Mouse (Mus musculus): ENCODE data around the gene Mtmr3.

Mtmr3 gene

GRCm38 (mm10) chr11:4461154-4461553 lies 133.5 kb downstream of the Mtmr3 start:
- peak; percentile 55 to 65 for DNase-seq

DNA sequence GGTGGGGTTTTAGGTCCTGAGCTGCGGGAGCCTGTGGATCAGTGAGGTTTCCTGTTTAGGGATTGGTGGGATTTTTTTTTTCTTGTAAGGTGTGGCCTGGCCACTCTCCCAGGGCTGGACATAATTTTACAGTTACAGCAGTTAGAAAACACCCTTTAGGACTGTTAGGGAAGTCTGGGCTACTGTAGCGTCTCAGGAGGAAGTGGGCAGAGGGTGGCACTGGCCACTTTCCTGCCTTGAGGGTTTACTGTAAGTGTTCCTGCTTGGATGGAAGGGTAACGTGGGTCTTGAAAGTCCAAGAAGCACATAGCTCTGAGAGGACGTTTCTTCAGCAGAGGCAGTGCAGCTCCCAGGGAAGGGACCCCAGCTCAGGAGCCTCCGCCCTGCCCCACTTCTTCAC lies 134.0 kb downstream of the Mtmr3 start:
- no peak for DNase-seq

GRCm38 (mm10) chr11:4454895-4455535 lies 139.6 kb downstream of the Mtmr3 start:
- no peak for DNase-seq

- DNase-seq: no peak
Observed at GRCm38 (mm10) chr11:4452467-4453184, 142.0 kb downstream of the Mtmr3 start.

DNA sequence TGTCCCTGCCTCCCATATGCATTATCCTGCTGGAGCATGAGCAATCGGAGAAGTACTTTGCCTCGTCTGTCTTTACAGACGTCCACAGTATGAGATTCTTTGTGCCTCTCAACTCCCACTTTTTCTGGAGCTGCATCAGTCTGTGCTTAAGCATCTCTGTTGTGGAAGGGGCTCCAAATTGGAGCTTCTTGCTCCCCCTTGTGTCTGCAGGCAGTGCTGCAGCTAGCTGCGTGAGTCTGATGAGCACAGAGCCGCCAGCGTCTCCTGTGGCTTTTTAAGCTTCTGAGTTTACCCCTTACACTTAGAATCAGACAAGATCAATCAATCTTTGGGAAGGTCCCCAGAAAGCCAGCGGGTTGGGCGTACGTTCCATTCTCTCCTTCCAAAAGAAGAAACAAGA lies 143.5 kb downstream of the Mtmr3 start:
- DNase-seq: peak; percentile 82

DNA sequence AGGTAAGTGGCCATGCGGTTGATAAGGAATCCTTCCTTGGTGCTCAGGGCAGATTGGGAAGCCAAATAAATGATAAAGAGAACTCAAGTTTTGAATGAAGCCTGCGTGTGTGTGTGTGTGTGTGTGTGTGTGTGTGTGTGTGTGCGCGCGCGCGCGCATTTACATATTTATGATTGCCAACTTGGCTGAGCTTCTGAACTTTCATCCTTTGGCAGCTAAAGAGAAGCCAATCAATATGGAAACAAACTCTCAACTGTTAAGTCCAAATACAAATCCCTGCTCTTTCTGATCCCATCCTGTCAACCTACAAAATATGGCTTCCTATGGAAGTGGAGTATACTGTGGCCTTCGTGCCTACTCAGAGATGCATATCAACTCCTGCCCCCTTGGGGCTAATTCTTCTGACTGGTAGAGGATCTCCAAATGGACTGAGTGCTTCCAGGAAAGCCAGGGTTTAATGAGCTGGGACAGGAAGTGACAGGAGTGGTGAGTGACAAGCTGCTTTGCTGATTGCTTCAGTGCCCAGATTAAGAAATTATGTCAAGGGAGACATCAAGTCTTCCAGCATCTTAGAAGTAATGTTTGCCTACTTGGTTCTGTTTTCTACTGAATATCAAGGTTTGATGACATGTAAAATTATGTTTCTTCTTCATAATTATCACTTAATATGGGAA lies 148.3 kb downstream of the Mtmr3 start:
- DNase-seq: no peak

- no peak for DNase-seq
Observed at GRCm38 (mm10) chr11:4442280-4442679, 152.4 kb downstream of the Mtmr3 start.

DNA sequence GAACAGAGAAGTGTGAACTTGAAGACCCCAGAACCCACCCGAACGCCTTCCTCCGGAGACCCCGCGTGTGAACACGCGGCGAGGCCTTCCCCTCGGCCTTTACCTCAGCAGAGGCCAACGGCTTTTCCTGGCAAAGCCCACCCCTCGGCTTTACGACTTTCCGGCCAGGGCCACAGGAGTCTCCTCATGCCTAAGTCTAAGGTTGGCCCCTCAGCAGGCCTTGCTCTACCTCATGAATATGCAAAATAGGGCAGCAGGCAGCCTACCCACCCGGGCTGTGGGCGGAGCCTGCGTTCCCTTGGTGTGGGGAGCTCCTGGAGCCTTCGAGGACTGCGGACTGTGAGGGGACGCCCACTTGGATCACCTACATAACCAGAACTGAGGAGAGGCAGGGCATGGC lies 153.7 kb downstream of the Mtmr3 start, which contains the start of gene Hormad2:
Gene Hormad2, minus strand, starts transcription at position 128 of the 400 bp plus-strand sequence.
- DNase-seq: peak; percentile 34 to 54

GRCm38 (mm10) chr11:4438211-4438610 lies 156.5 kb downstream of the Mtmr3 start:
- DNase-seq: no peak

DNA sequence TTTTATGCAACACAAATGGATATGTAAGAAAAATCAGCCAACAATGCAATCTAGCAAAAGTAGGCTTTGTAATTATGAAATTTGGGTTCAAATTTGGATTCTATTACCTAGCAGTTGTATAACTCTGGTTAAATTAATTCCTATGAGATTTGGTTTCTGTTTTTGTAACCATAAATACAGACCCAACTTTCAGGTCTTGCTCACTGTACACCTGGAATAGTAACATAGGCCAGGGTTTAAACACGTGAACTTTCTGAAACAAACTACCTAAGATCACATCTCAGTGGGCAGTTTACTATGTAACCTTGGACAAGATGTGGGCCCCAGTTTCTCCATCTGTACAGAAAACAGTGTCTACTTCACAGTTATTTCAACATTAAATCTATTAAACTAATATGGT lies 157.3 kb downstream of the Mtmr3 start:
- DNase-seq: no peak

DNA sequence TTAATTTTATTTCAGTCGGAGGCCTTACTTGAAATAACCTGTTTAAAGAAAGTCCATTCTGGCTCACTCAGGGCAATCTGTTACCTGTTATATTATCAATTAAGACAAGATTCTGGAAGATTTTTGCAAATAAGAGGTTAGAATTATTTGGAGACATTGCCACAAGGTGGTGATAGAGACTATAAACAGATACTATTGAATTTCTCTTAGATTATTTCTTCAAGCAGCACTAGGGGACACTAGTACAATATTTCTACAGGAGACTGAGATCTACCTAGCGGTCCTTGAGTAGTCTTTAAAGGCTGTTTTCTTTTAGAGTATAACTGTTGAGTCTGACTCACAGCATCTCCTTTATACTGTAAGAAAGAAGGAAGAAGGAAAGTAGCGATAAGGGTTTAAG lies 158.0 kb downstream of the Mtmr3 start:
- no peak for DNase-seq

DNA sequence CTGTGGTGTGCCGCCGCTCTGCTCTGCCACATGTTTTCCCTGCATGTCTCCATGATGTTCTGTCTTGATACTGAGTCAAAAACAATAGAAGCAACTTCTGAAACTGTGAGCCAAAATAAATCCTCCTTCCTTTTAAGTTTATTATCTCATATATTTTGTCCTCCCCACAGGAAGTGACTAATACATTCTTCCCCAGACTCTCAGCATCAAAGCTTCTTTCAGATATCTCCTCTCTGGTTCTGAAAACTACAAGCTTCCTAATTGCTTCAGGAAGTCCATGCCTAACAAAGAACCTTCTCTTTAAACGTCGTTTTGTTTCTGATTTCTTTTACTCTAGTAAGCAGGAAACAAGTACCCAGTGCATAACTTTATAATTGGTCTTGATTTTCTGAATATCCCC lies 160.2 kb downstream of the Mtmr3 start:
- DNase-seq: no peak

Measured in kidney, postnatal 4 days (tissue).